Mouse (Mus musculus) naive thymus-derived CD4-positive, alpha-beta T cell, adult 5 months (primary cell): ENCODE results near the gene Dnajc16. TPM values are rescaled to one million over a fixed set of nuclear protein-coding genes. Genes with fewer than 3 reads are reported as not detected.

Experiments used
- polyA plus RNA-seq: library from polyadenylated mRNA; unstranded; fragments of 100-300 nt; shearing (Covaris generic); gene quantifications from one replicate; pipeline ENCODE4 v1.2.1, GENCODE M21; 2017

Gene Dnajc16
- 2.7 TPM for polyA plus RNA-seq

DNA sequence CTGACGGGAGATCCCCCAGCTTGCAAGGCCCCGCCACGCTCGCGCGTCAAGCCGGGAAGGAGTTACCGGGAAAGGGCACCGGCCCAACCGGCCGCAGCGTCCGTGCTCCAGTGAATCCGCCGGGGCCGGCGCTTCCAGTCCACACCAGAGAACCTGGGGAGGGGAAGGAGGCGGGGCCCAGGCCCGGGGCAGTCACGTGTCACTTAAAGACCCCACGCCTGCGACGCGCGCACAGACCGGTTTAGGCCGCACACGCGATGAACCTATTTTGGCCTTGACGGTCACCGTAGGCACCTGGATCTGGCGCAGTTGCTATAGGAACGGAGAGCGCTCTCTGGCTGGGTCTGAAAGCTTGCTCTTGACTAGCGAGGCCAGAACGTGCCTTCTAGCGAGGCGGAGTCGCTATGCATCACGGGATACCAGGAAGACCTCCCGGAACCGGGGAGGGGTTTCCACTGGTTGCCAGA is at the start of gene Dnajc16:
Dnajc16 (minus strand) TSS at position 408 of the 467 bp plus-strand sequence.

DNA sequence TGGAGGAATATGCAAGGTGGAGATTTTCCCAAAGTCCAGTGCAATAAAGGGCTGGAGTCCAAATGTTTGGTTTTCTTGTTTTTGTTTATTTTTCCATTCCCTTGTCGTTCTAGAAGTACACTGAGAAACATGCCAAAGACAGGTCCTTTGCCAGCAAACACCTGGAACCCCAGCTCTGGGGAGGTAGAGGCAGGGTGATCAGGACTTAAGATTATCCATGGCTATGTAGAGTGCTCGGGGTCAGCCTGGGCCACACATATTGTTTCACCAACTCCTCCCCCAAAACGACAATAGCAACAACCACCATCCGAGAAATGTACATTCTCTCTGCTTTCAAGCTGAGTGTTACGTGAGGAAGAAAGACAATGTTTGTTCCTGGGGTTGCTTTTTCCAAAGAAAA is 35.3 kb upstream of the Dnajc16 start, which contains the start of gene Cela2a:
Cela2a (minus strand) TSS at position 101 of the 400 bp plus-strand sequence.

DNA sequence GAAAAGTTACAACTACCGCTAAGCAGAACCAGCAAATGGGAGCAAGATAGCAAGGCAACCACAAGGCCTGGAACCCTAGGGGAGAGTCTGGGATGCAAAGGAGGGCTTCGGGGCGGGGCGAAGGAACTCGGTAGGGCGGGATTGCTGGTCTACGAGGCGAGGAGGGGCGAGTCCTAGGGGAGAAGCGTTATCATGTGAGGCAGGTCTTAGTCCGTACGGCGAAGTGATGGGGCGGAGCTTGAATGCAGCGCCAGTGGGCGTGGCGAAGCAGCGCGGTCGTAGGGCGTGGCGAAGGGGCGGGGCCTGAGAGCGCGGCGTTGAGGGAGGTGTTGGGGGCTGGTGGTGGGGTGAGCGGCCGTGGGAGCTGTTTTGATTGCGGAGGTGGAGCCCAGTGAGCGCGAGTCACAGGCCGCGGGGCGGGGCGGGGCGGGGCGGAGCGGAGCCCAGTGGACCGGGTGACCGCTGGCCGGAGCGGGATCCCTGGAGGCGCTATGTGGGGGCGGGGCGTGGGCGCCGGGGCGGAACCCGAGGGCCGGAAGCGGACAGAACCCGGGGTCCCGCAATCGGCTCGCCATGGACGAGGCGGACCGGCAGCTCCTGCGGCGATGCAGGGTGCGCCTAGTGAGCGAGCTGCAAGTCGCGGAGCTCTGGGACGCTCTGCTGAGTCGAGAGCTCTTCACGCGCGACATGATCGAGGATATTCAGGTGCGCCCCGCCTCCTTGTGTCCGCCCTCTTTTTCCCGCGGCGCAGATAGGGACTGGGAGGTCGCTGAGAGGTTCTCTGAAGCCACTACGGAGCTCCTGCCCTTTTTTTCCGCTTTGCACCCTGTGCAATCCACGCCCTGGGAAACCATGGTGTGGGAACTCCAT is 2.8 kb upstream of the Dnajc16 start, which contains the start of gene Casp9:
Casp9 (plus strand) TSS at position 331 of the 870 bp plus-strand sequence.

DNA sequence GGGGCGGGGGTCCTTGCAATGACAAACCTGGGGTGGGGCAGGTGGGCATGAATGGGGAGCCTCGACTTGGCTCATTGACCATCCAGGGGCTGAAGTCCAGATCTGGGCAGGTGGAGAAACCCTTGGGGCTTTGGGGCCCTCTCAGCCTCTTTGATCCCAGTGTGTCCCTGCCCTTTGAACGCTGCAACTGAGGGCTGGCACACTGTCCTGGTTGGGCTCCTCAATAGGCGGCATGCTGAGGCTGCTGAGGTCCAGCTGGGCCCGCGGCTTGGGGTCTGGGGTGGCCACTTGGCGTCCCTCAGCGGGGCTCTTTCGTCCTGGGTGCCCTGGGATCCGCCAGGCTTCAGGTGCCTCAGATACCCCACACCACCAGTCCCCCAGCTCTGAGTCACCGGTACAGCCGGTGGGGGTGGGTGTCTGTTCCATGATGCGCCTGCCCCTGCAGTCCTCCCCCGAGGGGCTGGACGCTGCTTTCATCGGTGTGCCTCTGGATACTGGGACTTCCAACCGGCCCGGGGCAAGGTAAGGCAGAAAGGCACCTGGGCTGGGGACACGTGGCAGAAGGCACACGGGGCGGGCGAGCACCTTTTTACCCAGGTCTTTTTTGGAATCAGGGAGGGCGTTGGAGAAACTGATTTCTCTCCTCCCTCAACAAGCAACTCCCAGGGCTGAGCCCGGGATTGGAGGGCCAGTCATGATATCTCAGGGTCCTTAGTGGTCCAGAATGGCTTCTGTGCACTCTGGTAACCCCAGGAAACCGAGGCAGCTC is 44.0 kb downstream of the Dnajc16 start, which contains the start of gene Agmat:
Agmat (plus strand) TSS at position 95 of the 769 bp plus-strand sequence.

DNA sequence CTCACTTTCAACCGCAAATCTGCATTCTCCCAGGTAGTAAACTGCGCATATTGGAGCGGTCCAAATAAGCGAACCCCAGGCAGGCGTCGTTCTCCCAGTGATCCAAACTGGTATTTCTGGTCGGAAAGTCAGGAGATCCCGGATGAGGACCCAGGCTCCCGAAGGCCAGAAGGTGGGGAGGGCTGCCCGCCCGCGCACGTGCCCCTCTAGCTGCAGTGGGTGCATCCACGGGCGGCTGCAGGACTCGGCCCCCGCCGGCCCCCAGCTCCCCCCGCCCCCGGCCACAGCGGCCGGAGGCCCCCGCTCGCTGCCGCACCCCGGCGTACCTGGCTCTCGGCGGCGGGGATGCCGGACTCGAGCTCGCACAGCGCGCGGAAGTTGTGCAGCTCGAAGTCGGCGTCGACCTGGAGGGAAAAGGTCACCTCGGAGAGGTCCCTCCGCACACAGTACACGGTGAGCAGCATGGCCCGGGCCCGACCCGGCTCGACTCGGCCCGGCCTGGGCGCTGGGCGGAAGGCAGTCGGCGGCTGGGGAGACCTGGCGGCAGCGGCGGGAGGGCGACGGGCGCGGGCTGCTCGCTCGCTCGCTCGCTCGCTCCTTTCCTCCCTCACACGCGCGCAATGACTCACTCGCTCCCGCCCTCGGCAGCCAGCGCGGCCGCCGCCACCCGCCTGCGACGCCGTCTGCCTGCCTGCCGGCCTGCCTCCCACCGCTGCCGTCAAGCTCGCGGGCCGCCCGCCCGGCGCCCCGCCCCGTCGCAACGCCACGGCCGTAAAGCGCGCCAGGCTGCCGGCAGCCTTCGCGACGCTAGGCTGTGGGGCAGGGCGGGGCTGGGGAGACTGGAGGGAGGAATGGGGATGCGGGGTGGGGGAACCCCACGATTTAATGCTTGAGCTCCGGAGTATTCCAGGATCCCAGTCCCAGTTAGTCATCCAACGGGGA is 67.7 kb downstream of the Dnajc16 start, which contains the start of gene Ddi2:
Ddi2 (minus strand) TSS at position 689 of the 942 bp plus-strand sequence.

Other genes starting within 250 kb of the Dnajc16 start
- gene Fblim1, start 184.8 kb downstream of the Dnajc16 start, polyA plus RNA-seq, result not detected
- gene Tmem82, start 172.3 kb downstream of the Dnajc16 start, polyA plus RNA-seq, result not detected
- gene Slc25a34, start 167.1 kb downstream of the Dnajc16 start, polyA plus RNA-seq, result not detected
- gene Plekhm2, start 126.0 kb downstream of the Dnajc16 start, polyA plus RNA-seq, result 11.3 TPM
- 3.4 TPM for gene Rsc1a1, start 105.3 kb downstream of the Dnajc16 start, polyA plus RNA-seq
- 55.0 TPM for gene Ddi2, start 67.5 kb downstream of the Dnajc16 start, polyA plus RNA-seq
- not detected for gene Agmat, start 44.3 kb downstream of the Dnajc16 start, polyA plus RNA-seq
- gene Casp9, start 2.7 kb upstream of the Dnajc16 start, polyA plus RNA-seq, result 8.6 TPM
- not detected for gene Cela2a, start 35.2 kb upstream of the Dnajc16 start, polyA plus RNA-seq
- gene Ctrc, start 55.4 kb upstream of the Dnajc16 start, polyA plus RNA-seq, result not detected
- 59.9 TPM for gene Efhd2, start 84.0 kb upstream of the Dnajc16 start, polyA plus RNA-seq
- gene Fhad1, start 224.2 kb upstream of the Dnajc16 start, polyA plus RNA-seq, result not detected